8 mouse cellular contexts compared by ENCODE assay signal in the genomic region with DNA sequence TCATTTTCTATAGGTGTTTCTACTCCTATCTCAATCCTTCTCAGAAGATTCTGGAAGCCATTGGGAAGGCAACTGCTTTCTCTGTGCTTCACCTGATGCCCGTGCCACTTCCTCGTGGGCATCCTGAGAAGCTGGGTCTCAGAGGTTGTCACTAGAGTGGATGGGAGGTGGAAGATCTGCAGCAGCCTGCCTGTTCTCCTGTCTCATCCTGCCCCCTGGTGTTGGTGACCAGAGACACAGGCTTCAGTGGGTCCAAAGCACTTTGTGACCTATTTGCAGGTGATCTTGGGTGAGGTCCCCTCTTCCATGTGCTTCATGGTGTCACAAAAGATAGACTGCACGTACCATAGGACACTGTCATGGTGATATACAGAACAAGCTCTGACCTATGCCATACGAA. TPM values are rescaled to one million over a fixed set of nuclear protein-coding genes. Genes with fewer than 3 reads are reported as not detected.
DNase-seq lines count a peak whose midpoint lies in the region; ATAC-seq lines count a peak whose summit lies in the region.
"Had no signal": no experiment of that assay in that cellular context is flagged by ENCODE, and none has a peak within 500 bp of the region (broad histone marks: within the 10 kb centered on the region; RNA-seq: fewer than 3 reads in every experiment).

No protein-coding gene starts in this region.

- no peaks in the 10 kb centered on the region for H3K36me3 ChIP-seq in kidney, embryonic 14.5 days (ENCODE audit: control insufficient read depth, insufficient read depth, low read length)
- no peaks in the 10 kb centered on the region for H3K36me3 ChIP-seq in hindbrain, embryonic 12.5 days
- H3K36me3 ChIP-seq: embryonic facial prominence, embryonic 12.5 days had no signal

- no peak overlapping the region for H3K4me2 ChIP-seq in kidney, embryonic 14.5 days (replicated peaks; ENCODE audit: low read depth, low read length)
- H3K4me2 ChIP-seq in hindbrain, embryonic 12.5 days (replicated peaks): no peak overlapping the region
- H3K4me2 ChIP-seq: embryonic facial prominence, embryonic 12.5 days had no signal

- WGBS in kidney, embryonic 14.5 days: 69% methylated on average over 4 of the region's 4 CpGs
- WGBS in hindbrain, embryonic 12.5 days: 61% methylated on average over 4 of the region's 4 CpGs

- no peak overlapping the region for H3K4me3 ChIP-seq in kidney, embryonic 14.5 days (ENCODE audit: low read length)
- no peak overlapping the region for H3K4me3 ChIP-seq in hindbrain, embryonic 12.5 days
- H3K4me3 ChIP-seq: embryonic facial prominence, embryonic 12.5 days had no signal

- no peak for ATAC-seq in kidney, embryonic 14.5 days (ENCODE audit: low FRiP score, low TSS enrichment)
- ATAC-seq in hindbrain, embryonic 12.5 days (ENCODE audit: low FRiP score): 0 out of 2 replicates have a peak, but pooled peaks have one; percentile 26
- no peak for ATAC-seq in activated CD4-positive, CD25-positive, alpha-beta regulatory T cell, adult 4 months

- no peaks in the 10 kb centered on the region for H3K4me1 ChIP-seq in kidney, embryonic 14.5 days (ENCODE audit: control insufficient read depth, insufficient read depth, low read length)
- peaks cover 9% of the 10 kb centered on the region for H3K4me1 ChIP-seq in hindbrain, embryonic 12.5 days
- H3K4me1 ChIP-seq: embryonic facial prominence, embryonic 12.5 days had no signal

- peak; percentile 16 for DNase-seq in kidney, adult 9 months
- DNase-seq in ES-CJ7 (ENCODE audit: low read depth, low spot score): peak; percentile 55
- DNase-seq in ZHBTc4 (ENCODE audit: low read depth, low spot score): peak; percentile 52
- DNase-seq in lung, postnatal 10 days: peak; percentile 28

- no peaks in the 10 kb centered on the region for H3K27me3 ChIP-seq in kidney, embryonic 14.5 days (ENCODE audit: control insufficient read depth, insufficient read depth, low read length)
- peaks cover 16% of the 10 kb centered on the region for H3K27me3 ChIP-seq in hindbrain, embryonic 12.5 days

- H3K27ac ChIP-seq in kidney, embryonic 14.5 days (ENCODE audit: low read depth, low read length): no peak overlapping the region
- H3K27ac ChIP-seq in hindbrain, embryonic 12.5 days: no peak overlapping the region
- H3K27ac ChIP-seq: embryonic facial prominence, embryonic 12.5 days had no signal

- H3K9ac ChIP-seq in kidney, embryonic 14.5 days (ENCODE audit: low read depth, low read length): no peak overlapping the region
- H3K9ac ChIP-seq in hindbrain, embryonic 12.5 days: no peak overlapping the region
- H3K9ac ChIP-seq: embryonic facial prominence, embryonic 12.5 days had no signal

- H3K9me3 ChIP-seq in kidney, embryonic 14.5 days (ENCODE audit: control insufficient read depth, low read length): no peaks in the 10 kb centered on the region
- no peaks in the 10 kb centered on the region for H3K9me3 ChIP-seq in hindbrain, embryonic 12.5 days (replicated peaks)
- H3K9me3 ChIP-seq: embryonic facial prominence, embryonic 12.5 days had no signal

RNA-seq across cellular contexts. Expression of a gene that starts 13.8 kb away (rescaled TPM):
- 104 and 115 TPM in 2 replicates for polyA plus RNA-seq in kidney, embryonic 14.5 days (2014; fragmentation: Nextera tagmentation; extraction: Ambion mirVana)
- 76.2 and 86.1 TPM in 2 replicates for polyA plus RNA-seq in hindbrain, embryonic 12.5 days (2016; fragmentation: Nextera tagmentation; extraction: Ambion mirVana)
- 100 to 1,000 TPM in 1 of 2 experiments, 10 to 100 TPM in 1; 89.3 to 113 TPM for polyA plus RNA-seq in activated CD4-positive, CD25-positive, alpha-beta regulatory T cell, adult 4 months (2017; shearing (Covaris generic))

RNA-seq across cellular contexts. Expression of a gene that starts 31.7 kb away (rescaled TPM):
- polyA plus RNA-seq in kidney, embryonic 14.5 days (2014; fragmentation: Nextera tagmentation; extraction: Ambion mirVana): 11.1 and 14.1 TPM in 2 replicates
- 9.8 and 10.9 TPM in 2 replicates for polyA plus RNA-seq in hindbrain, embryonic 12.5 days (2016; fragmentation: Nextera tagmentation; extraction: Ambion mirVana)
- 10 to 100 TPM in 1 of 2 experiments, 1 to 10 TPM in 1; 9.5 to 16.9 TPM for polyA plus RNA-seq in activated CD4-positive, CD25-positive, alpha-beta regulatory T cell, adult 4 months (2017; shearing (Covaris generic))

RNA-seq across cellular contexts. Expression of a gene that starts 31.8 kb away (rescaled TPM):
- polyA plus RNA-seq in kidney, embryonic 14.5 days (2014; fragmentation: Nextera tagmentation; extraction: Ambion mirVana): 11.4 and 17.4 TPM in 2 replicates
- 21.0 and 23.0 TPM in 2 replicates for polyA plus RNA-seq in hindbrain, embryonic 12.5 days (2016; fragmentation: Nextera tagmentation; extraction: Ambion mirVana)
- 1 to 10 TPM; 2.7 to 3.8 TPM for polyA plus RNA-seq in activated CD4-positive, CD25-positive, alpha-beta regulatory T cell, adult 4 months (2017; shearing (Covaris generic))
